Mouse (Mus musculus) heart, postnatal 0 days (tissue): Measurements from ENCODE around the gene Foxp1. TPM values are rescaled to one million over a fixed set of nuclear protein-coding genes. Genes with fewer than 3 reads are reported as not detected.

Experiments used
- ATAC-seq: fragments of 200-750 bp; cut with Nextera tagmentation; 2 replicates; pipeline ENCODE4 v1.8.0; 2017; ENCODE audit warnings: low read depth, moderate number of reproducible peaks, moderate library complexity; ENCODE audit not compliant: insufficient read depth
- DNase-seq: peaks from one replicate; pipeline ENCODE4 v3.0.0-alpha.2; 2016; ENCODE audit warnings: low spot score
- H3K27ac ChIP-seq: fragments of 300-500 bp; sonication (generic); 2 replicates; pipeline ENCODE4 v1.5.1; 2014; ENCODE audit warnings: low read depth, mild to moderate bottlenecking
- H3K27me3 ChIP-seq: fragments of 300-500 bp; sonication (generic); 2 replicates; pipeline ENCODE4 v1.6.1; 2014; ENCODE audit warnings: low read length, mixed read lengths; ENCODE audit not compliant: control insufficient read depth, insufficient read depth
- H3K36me3 ChIP-seq: fragments of 300-500 bp; sonication (generic); replicated peaks from 2 replicates; pipeline ENCODE4 v1.6.1; 2014; ENCODE audit warnings: low read length, mixed read lengths; ENCODE audit not compliant: control insufficient read depth, insufficient read depth
- H3K4me1 ChIP-seq: fragments of 300-500 bp; sonication (generic); 2 replicates; pipeline ENCODE4 v1.6.1; 2014; ENCODE audit warnings: antibody characterized with exemption; ENCODE audit not compliant: control insufficient read depth, insufficient read depth
- H3K4me2 ChIP-seq: fragments of 300-500 bp; sonication (generic); 2 replicates; pipeline ENCODE4 v1.6.1; 2014; ENCODE audit warnings: low read depth, mild to moderate bottlenecking, low read length, moderate library complexity
- H3K4me3 ChIP-seq: fragments of 300-500 bp; sonication (generic); 2 replicates; pipeline ENCODE4 v1.5.1; 2014; ENCODE audit warnings: low read depth, low read length
- H3K9ac ChIP-seq: fragments of 300-500 bp; sonication (generic); replicated peaks from 2 replicates; pipeline ENCODE4 v1.6.1; 2014; ENCODE audit warnings: low read depth, low read length, mixed read lengths
- H3K9me3 ChIP-seq: fragments of 300-500 bp; sonication (generic); replicated peaks from 2 replicates; pipeline ENCODE4 v1.6.1; 2016; ENCODE audit warnings: low read length; ENCODE audit not compliant: control insufficient read depth
- CTCF ChIP-seq: IDR thresholded peaks from 2 replicates; pipeline ENCODE4 v1.5.1; 2016; ENCODE audit warnings: antibody characterized with exemption, control low read depth, low read depth
- EP300 ChIP-seq: IDR thresholded peaks from 2 replicates; pipeline ENCODE4 v1.6.1; 2016; ENCODE audit warnings: antibody characterized with exemption, low read depth
- WGBS: fragments of 180-500 bp; shearing (Covaris S2); extraction: QIAGEN DNeasy Blood & Tissue Kit; methylation state at CpG from one replicate; pipeline ENCODE4 v1.1.7; 2014; 5-methylcytosine and 5-hydroxymethylcytosine counted together
- polyA plus RNA-seq: library from polyadenylated mRNA; unstranded; fragments of >200 nt; fragmentation: Nextera tagmentation; extraction: Ambion mirVana; gene quantifications from 2 replicates; pipeline ENCODE4 v1.2.1, GENCODE M21; 2015
- total RNA-seq: library from RNA; depleted of rRNA; stranded (reverse); fragments of >200 nt; gene quantifications from 2 replicates; pipeline ENCODE4 v1.2.3, GENCODE M21; 2014; ENCODE audit warnings: low replicate concordance

Foxp1 gene
- total and polyA plus RNA-seq, 2 experiments from 2014 or later, result 40.7 to 88.1 TPM

- TF ChIP-seq EP300 (no peak), CTCF (no peak)
- Histone ChIP-seq H3K9ac (peak overlapping the region; percentile 60), H3K4me1 (peaks cover 36% of the 10 kb centered on the region), H3K27ac (peak overlapping the region; percentile 93), H3K27me3 (no peaks in the 10 kb centered on the region), H3K9me3 (no peaks in the 10 kb centered on the region), H3K4me3 (peak overlapping the region; percentile 46), H3K36me3 (0 out of 2 replicates have a peak, but pooled peaks cover 3% of the 10 kb centered on the region), H3K4me2 (peak overlapping the region; percentile 56)
- DNase-seq (no peak), ATAC-seq (peak; percentile 25; the same call in 1 of the 2 replicates)
- WGBS, result 7% methylated on average over 7 of the region's 7 CpGs
These were observed 317.5 kb downstream of the Foxp1 start for GRCm38 (mm10) chr6:99204780-99205586.

DNA sequence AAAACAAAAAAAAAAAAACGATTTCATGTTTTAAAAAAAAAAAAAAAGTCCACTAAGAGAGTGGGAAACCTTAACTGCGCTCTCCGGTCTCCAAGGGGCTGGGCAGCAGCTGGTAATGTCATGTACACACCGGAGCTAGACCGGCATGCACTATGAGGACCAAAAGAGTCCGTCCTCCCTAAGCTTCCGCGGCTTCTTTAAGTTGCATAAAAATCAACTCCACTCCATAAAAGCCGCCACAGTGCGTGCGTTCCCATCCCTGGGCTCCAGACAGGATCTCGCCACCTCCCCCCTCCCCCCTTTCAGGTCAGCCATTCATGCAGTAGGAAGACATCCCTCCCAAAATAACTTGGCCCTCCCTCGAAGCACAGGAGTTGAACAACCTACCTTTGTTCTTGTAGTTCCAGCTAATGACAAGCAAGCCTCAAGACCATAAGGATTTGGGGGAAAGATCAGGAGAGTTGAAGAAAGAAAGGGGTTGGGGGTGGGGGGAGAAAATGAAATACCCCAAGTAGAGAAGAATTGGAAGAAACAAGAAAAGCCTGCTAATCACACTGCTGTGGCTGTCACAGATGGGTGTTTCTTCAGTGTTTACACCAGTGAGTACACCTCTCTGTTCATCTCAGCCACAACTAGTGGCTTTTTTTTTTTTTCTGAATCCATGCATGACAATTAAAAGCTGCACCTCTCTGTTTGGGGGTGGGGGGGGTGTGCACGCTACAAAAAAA lies 318.3 kb downstream of the Foxp1 start:
- Histone ChIP-seq H3K36me3 (0 out of 2 replicates have a peak, but pooled peaks cover 3% of the 10 kb centered on the region), H3K9me3 (no peaks in the 10 kb centered on the region), H3K9ac (peak overlapping the region; percentile 60), H3K4me1 (peaks cover 42% of the 10 kb centered on the region), H3K27ac (peak overlapping the region; percentile 93), H3K27me3 (no peaks in the 10 kb centered on the region), H3K4me3 (peak overlapping the region; percentile 46), H3K4me2 (peak overlapping the region; percentile 56)
- WGBS, result 5% methylated on average over 14 of the region's 14 CpGs
- no peak for TF ChIP-seq EP300
- ATAC-seq, result peak; percentile 47
- DNase-seq, result no peak

DNA sequence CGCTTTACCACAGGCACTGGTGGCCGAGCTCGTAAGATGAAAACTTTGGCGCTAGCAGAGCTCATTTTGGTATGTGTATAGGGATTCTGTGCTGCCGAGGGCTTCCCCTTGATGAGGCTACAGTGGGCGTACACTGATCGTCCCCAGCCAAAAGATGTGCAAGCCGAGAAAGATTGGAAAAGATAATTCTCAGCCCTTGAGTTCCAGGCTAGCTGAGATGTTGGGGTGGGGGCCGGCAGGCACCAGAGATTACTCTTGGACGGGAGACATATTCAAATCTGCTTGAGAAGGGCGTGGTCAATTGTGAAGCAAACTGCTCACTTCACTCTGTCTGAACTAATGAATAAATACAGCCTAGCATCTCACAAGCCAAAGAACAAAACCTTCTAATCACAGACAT lies 319.3 kb downstream of the Foxp1 start:
- TF ChIP-seq EP300, result no peak
- no peak for TF ChIP-seq CTCF
- DNase-seq, result peak; percentile 33
- H3K4me3 ChIP-seq, result peak overlapping the region; percentile 46
- 25% methylated on average over 11 of the region's 11 CpGs for WGBS
- peaks cover 47% of the 10 kb centered on the region for H3K4me1 ChIP-seq
- no peaks in the 10 kb centered on the region for H3K36me3 ChIP-seq
- H3K9me3 ChIP-seq, result no peaks in the 10 kb centered on the region
- peak overlapping the region; percentile 56 for H3K4me2 ChIP-seq
- peak overlapping the region; percentile 31 for H3K9ac ChIP-seq
- no peak for ATAC-seq
- no peaks in the 10 kb centered on the region for H3K27me3 ChIP-seq
- peak overlapping the region; percentile 93 for H3K27ac ChIP-seq

GRCm38 (mm10) chr6:99202781-99203180 lies 319.7 kb downstream of the Foxp1 start:
- Histone ChIP-seq H3K4me1 (peaks cover 52% of the 10 kb centered on the region), H3K9ac (peak overlapping the region; percentile 31), H3K27ac (peak overlapping the region; percentile 93), H3K27me3 (no peaks in the 10 kb centered on the region), H3K4me3 (peak overlapping the region; percentile 46), H3K9me3 (no peaks in the 10 kb centered on the region), H3K36me3 (no peaks in the 10 kb centered on the region), H3K4me2 (peak overlapping the region; percentile 56)
- 64% methylated on average over 4 of the region's 4 CpGs for WGBS
- ATAC-seq (no peak), DNase-seq (no peak)
- TF ChIP-seq EP300 (no peak), CTCF (no peak)

GRCm38 (mm10) chr6:99201271-99201705 lies 321.2 kb downstream of the Foxp1 start:
- Histone ChIP-seq H3K4me3 (no peak overlapping the region), H3K27ac (peak overlapping the region; percentile 85), H3K9ac (0 out of 2 replicates have a peak overlapping the region, but pooled peaks have one; percentile 16), H3K4me2 (peak overlapping the region; percentile 42), H3K27me3 (no peaks in the 10 kb centered on the region), H3K36me3 (no peaks in the 10 kb centered on the region), H3K9me3 (no peaks in the 10 kb centered on the region), H3K4me1 (peaks cover 54% of the 10 kb centered on the region)
- no peak for TF ChIP-seq EP300
- no peak for TF ChIP-seq CTCF
- 9% methylated on average over 4 of the region's 4 CpGs for WGBS
- no peak for DNase-seq
- no peak for ATAC-seq
